Mouse (Mus musculus): ENCODE measurements at regions not wholly inside any gene's neighbourhood (a gene's known extent, or its start where the extent isn't known, plus 50 kb on each side); places are given as distances from the start of the nearest gene placed in this dataset.
A peak's percentile ranks its signal among the peaks of the same experiment; 100 is the strongest.

- no peak for DNase-seq (ENCODE audit: low spot score in 2 of 2)
These were observed 131.1 kb upstream of the Reg3g start for GRCm38 (mm10) chr6:78599751-78600150.

- DNase-seq (ENCODE audit: low spot score in 2 of 2): no peak
These were observed 101.4 kb upstream of the Reg3g start for GRCm38 (mm10) chr6:78570000-78570597.

- DNase-seq (ENCODE audit: low spot score in 2 of 2): no peak
These were observed 84.5 kb upstream of the Reg3g start for GRCm38 (mm10) chr6:78553008-78553698.

GRCm38 (mm10) chr6:78552353-78552698 is 83.7 kb upstream of the Reg3g start:
- DNase-seq (ENCODE audit: low spot score in 2 of 2): no peak

- no peak for DNase-seq (ENCODE audit: low spot score in 2 of 2)
These were observed 83.1 kb upstream of the Reg3g start for GRCm38 (mm10) chr6:78551666-78552352.

GRCm38 (mm10) chr6:78548476-78548875 is 79.8 kb upstream of the Reg3g start:
- no peak for DNase-seq (ENCODE audit: low spot score in 2 of 2)

- no peak for DNase-seq (ENCODE audit: low spot score in 2 of 2)
These were observed 79.0 kb upstream of the Reg3g start for GRCm38 (mm10) chr6:78547721-78548120.

GRCm38 (mm10) chr6:78544238-78544637 is 75.6 kb upstream of the Reg3g start:
- DNase-seq (ENCODE audit: low spot score in 2 of 2): peak; percentile 20 to 73

GRCm38 (mm10) chr6:78537476-78537875 is 68.8 kb upstream of the Reg3g start:
- no peak for DNase-seq (ENCODE audit: low spot score in 2 of 2)

- no peak for DNase-seq (ENCODE audit: low spot score in 2 of 2)
These were observed 58.5 kb upstream of the Reg3g start for GRCm38 (mm10) chr6:78526986-78527762.
